Mouse (Mus musculus) liver (tissue): ENCODE results near the gene Slc39a2.
A peak's percentile ranks its signal among the peaks of the same experiment; 100 is the strongest.
"Not testable (repeated sequence)": the region's sequence is repeated elsewhere in the genome, so short reads cannot be mapped to it uniquely, and the experiment has no call there.

Source experiments
- DNase-seq: peaks from one replicate; pipeline ENCODE4 v3.0.0-alpha.2; 2020; ENCODE audit warnings: mixed read lengths

Gene Slc39a2

DNA sequence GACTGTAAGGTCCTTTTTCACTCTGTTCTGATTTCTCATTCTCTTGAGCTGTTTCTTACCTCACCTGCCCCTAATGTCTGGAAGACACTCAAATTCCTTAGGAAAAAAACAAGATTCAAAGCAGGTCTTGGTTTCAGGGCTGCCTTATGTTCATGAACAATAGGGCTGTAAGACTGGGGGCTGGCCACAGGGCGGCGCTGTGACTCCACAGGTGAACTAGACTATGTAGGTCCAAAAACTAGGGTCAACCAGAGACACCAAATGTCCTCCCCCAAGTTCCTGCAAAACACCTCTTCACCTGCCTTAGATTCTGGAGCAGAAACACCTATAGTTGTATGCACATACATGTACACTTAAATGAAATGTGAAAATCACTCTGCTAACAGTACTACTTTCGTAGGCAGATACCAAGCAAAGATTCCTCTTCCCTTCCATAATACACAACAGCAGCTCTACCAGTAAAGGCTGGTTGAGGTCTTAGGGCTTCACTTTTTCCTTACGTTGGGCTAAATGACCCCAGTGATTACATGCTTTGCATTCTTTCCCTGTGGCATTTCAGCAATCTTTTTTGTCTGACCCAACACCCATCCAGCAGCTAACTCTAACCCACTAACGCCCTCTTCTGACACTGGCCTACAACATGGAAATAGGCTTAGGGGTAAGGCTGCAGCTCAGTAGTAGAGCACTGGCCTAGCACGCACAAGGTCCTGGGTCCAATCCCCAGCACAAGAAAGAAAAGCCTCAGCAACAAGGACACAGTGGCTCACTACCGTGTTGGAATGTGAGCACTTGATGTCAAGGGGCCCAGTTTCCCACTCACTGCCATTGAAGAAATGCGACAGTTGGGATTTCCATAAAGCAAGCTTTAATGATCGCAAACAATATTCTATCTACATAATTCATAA, 10.4 kb downstream of the Slc39a2 start:
- DNase-seq: peak; percentile 83

DNA sequence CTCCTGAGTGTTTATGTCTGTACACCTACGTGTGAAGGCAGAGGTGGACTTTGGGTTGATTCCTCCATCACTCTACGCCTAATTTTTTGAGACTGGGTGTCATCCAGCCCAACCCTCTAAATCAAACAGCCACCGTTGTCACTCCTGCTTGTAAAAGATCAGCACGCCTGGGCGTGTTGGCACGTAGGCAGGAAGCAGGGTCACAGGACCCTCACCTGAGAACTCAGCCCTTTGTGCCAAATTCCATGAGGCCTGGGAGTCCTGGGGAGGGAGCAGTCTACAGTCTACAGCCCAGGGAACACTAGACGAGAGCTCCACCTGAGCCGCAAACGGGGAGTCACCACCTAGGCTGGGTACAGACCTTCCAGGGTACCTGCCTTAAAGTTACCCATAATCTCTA, 11.1 kb downstream of the Slc39a2 start:
- DNase-seq: no peak

DNA sequence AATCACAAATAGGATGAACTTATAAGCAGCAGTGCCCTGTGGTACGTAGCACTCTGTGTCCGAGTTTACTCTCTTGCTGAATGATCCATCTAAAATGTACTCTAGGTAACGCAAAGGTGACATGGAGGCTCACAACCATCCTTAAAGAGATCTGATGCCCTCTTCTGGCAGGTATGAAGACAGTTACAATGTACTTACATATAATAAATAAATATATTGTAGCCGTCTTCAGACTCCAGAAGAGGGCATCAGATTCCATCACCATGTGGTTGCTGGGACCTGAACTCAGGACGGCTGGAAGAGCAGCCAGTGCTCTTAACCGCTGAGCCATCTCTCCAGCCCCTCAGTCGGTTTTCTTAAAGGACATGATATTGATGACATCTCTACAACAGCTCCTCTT, 12.0 kb downstream of the Slc39a2 start:
- no peak for DNase-seq

DNA sequence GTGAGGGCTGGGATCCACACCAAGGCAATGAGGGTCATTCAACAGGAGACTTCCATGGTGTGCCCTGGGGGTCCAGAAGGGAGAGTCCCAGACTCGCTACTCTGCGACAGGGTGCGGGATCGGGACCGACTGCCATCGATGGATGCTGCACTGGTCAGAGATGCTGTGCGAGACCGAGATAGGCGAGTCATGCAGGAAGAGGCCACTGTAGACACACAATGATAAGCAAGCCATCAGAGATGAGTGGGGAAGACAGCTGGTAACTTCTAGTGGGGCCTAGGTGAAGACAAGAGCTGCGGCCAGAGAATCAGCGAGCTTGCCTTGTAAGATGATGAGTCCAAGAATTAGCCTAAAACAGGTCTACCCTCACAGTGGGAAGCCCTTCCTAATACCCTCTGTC, 13.4 kb downstream of the Slc39a2 start:
- DNase-seq: peak; percentile 63

DNA sequence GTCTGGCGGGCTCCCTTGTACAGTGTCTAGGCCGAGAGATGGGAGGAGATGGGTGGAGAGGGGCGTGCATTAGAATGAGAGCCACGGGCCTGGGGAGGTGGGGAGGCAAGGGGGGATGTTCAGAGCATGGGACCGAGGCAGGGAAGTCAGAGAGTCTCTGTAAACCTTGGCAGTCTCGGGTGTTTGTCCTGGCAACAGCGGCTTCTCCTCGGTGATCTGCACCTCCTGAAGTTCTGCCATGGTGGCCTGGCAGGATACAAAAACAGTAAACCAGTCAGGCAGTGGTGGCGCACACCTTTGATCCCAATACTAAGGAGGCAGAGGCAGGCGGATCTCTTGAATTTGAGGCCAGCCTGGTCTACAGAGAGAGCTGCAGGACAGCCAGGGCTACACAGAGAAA, 18.6 kb downstream of the Slc39a2 start:
- no peak for DNase-seq

DNA sequence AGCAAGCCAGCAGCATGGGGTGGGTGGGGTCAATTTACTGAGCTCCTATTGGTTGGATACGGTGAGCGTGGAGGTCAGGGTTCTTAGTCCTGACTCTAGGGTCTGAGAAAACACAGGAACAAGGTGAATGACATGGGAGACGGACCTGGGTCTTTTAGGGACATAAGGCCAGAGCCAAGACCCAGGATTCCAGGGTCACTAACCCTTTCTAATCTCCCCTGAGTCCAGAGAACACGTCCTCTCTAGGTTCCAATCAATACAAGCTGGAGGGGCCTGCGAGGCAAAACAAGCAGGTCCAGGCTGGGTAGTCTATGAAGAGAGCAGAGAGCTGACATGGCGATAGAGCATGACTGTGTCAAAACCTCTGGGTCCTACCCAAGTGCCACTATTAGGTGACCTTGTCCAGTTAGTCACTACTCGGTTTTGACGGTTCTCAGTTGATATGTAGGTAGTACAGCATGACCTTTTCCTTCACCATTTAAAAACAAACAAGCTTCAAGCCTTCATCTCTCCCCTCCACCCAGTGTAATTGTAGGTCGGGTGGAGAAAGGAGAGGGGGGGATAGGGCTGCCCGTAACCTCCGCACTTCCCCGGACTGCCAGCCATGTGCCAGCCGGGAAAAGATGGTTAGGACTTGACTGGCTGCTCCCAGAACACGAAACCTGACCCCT, 19.8 kb downstream of the Slc39a2 start:
- no peak for DNase-seq

DNA sequence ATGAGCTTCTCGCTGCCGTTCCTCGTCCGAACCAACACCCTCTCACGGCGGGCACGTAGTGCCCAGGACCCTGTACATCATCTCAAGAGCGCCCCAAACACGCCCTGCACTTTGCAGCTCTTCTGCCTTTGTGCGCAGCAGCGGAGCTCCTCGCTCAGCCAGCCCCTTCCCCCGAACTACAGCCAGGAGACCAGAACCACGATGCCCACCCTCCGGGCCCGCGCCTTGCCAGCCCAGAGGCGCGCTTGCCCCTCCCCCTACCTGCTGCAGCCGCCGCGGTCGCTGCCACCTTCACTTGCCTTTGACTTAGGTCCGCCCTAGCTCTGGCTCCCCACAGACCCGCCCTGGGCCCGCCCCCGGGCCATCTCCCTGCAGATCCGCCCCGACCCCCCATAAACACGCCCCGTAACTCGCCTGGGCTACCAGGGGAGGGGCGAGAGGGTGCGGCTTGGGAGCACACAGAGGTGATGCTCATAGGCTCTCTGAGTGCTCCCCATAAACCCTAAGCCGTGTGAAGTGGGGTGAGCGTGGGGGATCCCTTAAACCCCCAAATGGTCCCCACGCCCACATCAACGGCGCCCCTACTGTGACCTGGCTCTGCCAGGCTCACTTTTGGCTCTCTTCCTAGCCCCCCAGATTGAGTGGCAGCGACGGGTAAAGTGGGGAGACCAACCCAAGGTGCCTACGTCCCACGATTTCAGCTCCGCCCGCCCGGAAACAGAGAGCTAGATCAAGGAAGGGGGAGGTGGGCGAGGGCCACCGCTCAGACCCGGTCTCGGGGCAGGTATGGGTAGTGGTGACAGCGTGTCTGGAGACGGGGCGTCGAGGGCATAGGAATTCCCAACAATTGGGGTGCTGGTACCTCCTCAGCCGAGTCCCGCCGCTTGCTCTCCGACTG, 20.6 kb downstream of the Slc39a2 start:
- DNase-seq: peak; percentile 83

DNA sequence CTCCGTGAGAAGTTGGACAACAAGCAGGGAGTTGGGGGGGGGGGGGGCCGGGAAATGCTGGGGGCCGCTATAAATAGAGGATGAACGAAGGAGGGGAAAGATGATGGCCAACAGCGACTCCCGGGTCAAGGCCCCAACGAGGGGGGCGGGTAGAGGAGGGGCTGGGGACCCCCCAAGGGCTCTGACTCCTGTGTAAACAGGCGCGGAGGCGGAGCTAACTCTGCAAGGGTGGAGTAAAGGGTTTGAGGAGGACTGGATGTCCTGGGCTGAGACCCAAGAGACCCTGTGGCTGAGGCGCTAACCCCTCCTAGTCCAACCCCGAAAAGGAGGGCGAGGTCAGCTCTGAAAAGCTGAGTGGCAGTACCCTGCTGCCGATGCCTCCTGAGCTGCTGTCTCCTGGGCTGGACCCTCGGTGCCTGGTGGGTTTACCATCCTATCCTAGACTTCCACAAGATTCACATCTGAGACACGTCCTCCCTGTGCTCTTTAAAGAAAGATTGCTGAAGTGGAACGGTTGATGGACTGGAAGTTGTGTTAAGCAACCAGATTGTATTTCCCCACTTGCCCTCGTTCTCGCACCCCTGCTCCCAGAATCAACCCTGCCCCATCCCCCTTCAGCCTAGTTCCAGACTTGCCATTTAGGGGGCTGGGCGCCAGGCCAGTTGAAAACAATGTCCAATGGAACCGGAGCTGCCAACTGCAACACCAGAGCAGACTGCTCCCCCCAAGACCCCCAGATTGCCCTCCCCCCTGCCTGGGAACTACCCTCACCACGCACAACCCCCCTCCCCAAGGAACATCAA, 21.5 kb downstream of the Slc39a2 start, which contains the start of gene Ndrg2:
TSS of gene Ndrg2 (minus strand) at position 199 of the 803 bp plus-strand sequence.
- DNase-seq: peak; percentile 46

DNA sequence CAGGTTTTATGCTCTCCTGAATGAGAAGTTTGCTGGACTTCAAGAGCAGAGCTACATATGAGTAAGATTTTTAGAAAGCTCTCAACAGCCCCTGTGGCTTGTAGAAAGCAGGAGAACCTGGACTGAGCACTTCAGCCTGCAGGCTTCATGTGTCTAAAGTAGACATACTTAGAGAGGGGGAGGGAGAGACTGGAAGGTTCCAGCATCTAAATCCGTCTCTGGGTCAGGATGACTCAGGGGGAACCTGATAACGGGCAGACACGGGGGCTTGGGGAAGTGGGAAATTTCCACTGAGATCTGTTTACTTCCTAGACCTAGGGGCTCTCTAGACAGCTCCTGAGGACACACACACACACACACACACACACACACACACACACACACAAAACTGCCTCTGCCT, 22.3 kb downstream of the Slc39a2 start:
- DNase-seq: no peak

DNA sequence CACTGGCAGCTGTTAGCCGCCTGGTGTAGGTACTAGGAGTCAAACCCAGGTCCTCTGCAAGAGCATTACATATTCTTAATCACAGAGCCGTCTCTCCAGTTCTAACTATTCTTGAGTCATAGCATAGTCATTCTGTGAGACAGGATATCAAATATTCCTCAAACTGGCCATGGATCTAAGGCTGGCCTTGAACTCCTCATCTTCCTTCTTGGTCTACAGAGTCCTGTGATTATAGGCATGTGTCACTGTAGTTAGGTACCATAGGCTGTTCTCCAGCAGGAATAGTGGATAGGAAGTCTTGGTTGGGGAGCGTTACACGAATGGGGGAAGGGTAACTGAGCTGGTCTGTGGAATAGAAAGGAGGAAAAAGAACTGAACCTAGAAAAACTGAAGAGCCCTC, 23.9 kb downstream of the Slc39a2 start:
- DNase-seq: no peak

DNA sequence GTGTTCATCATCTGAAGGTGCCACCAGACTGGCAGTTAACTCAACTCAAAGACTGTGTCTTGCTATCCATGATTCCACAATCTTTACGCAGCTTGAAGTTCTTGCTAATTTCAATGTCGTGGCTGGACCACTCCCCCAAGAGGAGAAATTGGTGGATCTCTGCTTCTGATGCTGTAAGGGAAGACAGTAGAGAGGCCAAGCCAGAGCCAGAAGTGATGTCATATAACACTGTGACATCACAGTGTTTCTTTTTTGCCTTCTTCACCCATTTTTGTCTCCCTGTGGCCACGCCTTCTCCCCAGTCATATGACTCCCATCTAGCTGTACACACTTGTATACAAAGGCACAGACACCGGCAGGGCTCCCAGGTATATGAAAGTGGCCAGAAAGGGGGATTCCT, 25.4 kb downstream of the Slc39a2 start, which contains the start of gene Tppp2:
TSS of gene Tppp2 (plus strand) at position 301 of the 400 bp plus-strand sequence.
- DNase-seq: no peak

DNA sequence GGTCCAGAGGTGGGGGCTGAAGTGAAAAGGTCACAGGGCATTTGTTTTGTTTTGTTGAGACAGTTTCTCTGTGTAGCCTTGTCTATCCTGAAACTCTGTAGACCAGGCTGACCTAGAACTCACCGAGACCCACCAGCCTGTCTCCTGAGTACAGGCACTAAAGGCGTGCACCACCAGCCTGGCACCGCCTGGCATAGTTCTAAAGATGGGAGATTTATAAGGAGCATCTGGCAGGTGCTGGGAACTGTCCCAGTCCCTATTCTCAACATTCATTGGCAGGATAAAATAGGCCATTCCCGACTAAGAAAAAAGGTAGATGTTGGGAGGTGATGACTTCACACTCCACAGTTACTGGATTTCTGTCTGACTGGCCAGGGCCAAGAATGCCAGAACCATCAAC, 26.3 kb downstream of the Slc39a2 start:
- no peak for DNase-seq

DNA sequence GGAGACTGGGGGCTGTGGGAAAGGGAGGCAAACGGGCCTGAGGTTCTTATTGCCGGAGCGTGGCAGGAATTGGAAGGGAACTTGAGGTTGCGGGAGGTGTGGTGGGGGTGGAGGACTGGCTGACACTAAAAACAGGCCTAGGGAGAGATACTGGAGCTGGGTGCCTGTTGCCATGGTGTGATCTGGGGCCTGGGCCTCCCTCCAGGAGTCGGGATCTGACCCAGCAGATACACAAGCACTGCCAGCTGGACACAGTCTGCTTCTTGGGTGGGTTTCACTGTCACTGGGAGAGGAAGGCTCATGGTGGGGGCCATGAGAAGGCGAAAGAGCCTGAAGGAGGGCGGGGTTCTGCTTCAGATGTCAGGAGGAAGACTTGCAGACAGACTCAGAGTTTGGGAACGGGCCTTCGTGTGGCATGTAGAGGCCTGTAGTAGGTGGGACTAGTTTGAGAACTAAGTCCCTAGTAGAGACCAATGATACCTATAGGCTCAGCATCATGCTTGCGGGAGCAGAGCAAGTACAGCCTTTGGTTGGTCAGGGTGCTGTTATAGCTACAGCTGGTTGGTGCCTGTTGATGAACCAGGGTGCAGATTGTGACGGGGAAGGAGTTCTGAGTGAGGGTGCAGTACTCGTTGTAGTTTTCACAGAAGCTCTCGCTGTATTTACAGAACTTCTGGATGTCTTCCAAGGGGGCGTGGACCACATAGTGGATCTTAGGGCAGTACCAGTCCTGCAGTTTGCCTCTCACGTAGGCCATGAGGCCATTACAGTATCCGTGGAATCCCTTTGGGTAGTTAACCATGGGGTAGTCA, 29.3 kb downstream of the Slc39a2 start:
- no peak for DNase-seq

DNA sequence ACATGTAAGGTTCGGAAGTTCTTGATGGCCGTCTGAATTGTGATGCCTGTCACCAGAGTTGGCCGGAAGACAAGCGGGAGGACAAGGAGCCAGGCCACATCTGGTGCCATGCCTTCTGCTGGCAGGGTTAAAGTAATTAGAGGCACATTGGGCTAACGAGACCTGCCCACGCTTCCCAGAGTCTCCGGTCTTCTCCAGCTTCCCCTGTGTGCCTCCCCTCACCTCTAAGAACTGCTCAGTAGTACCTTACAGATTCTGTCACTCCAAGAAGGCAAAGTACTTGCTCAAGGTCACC, 29.8 kb downstream of the Slc39a2 start, which contains the start of gene Rnase13:
TSS of gene Rnase13 (minus strand) at position 203 of the 295 bp plus-strand sequence.
- DNase-seq: no peak

DNA sequence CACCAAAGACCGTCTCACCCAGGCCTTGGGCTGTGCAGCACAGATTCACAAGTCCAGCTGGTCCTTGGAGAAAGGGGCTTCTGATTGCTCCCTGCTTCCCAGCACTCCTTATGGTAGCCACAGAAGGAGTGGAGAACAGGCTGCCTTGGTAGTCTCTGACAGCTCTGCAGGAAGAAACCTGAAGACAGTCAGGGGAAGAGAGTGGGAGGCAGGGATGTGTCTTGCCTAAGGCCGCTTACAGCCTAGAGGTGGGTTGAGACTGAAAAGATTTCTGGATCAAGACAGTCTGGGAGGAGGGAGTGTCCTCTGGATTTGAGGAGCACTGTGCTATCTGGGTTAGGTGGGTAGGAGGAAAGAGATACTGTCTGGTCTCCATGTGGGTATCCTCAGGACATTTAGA, 30.2 kb downstream of the Slc39a2 start:
- no peak for DNase-seq

DNA sequence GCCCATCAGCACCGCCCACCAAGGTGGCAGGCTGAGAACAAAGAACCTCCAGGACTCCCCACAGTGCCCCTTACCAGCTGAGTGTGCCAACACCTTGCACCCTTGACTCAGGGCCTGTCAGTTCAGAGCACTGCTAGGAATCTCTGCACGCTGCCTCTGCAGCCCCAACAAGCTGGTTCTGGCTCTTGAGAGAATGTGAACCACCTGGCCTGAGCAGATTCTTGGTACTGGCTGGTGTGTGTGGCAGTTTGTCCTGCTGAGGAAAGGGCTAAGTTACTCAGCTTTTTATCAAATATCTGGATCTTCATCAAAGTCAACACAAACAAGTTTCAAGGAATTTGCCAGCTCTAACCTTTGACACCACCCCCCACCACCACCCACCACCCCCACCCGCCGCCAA, 30.8 kb downstream of the Slc39a2 start:
- DNase-seq: no peak

DNA sequence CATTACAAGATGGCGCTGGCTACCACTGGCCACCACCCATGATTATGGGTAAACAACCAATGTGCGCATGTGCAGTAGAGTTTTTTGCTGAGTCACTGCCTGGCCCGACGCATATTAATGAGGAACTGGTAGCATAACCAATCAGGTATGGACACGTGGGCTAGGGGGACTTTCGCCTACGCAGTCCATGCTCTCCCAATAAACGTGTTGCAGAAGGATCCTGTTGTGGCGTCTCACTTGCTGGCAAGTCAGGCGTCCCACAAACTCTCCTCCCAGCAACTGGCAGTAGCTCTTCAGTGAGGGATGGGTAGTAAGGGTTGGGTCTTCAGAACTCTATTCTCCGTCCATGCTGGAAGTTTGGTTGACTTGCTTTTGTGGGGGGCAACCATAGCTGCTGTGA, 34.2 kb downstream of the Slc39a2 start:
- not testable (repeated sequence) for DNase-seq

DNA sequence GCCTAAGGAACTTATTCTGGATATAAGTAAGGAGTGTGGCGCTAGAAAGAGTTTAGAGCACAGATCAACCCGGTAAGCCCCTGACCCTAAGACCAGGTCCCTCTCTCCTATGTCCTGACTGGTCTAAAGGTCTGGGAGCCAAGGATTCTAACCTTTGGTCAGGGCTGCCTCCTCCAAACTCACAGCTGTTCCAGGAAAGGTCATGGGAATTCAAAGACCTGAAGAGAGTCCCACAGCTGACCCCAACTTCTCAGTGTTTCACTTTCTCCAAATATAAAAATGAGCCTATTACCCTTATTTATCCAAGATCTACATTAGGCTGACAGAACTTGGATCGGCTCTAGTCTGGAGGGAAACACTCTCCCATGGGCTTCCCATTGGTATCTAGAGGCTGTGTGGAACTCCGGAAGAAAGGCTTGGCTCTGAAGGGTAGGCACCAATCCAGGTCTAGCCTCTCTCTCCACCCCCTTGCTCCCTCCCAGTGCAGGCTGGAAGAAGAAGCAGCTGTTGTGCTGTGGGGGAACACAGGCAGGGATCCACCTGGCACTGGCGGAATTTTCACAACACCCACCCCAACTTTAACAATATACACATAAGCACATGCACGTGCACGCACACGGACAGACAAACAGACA, 36.7 kb downstream of the Slc39a2 start:
- no peak for DNase-seq

DNA sequence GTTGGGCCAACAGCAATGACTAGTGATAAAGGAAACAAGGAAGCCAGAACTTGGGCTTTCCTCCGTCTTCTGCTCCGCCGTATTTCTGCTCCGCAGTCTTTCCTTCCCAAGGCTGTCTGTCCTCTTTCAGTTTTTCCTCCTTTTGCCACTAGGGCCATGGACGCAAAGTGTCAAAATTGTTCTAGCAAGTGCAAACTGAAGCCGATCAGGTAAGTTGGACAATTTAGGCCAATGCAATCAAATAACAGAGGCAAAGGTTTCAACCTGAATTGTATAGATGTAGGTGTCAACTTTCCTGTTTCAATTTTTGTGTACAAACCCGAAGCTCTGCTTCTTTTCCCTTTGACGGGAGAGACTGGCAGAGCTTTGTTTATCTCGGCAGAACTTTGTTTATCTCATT, 37.3 kb downstream of the Slc39a2 start:
- DNase-seq: no peak

DNA sequence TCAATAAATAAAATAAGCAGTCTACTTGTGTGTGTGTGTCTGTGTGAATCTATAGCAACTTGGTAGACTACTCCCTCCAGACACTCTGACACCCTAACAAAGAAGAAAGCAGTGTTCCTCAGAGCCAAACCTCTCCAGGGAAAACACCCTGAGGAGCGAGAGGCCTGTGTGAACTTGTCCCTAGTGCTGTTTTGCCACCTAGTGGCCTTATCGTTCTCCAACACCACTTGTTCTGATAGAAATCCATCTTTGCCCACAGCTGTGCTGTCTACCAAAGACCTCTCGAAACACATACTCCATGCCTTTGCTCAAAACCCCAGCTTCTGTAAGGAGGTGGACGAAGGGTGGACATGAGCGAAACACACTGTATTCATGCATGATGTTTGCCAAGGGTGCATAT, 38.1 kb downstream of the Slc39a2 start:
- peak; percentile 44 for DNase-seq
